Mouse (Mus musculus) neural tube, embryonic 12.5 days (tissue): ENCODE results near the gene Slc39a1. TPM values are rescaled to one million over a fixed set of nuclear protein-coding genes. Genes with fewer than 3 reads are reported as not detected.

Source experiments
- ATAC-seq: fragments of 200-750 bp; cut with Nextera tagmentation; 2 replicates; pipeline ENCODE4 v1.8.0; 2017; ENCODE audit warnings: low read depth, mild to moderate bottlenecking, moderate TSS enrichment, moderate library complexity; ENCODE audit not compliant: low FRiP score
- H3K27ac ChIP-seq: fragments of 300-500 bp; sonication (generic); 2 replicates; pipeline ENCODE4 v1.5.1; 2016
- H3K27me3 ChIP-seq: fragments of 300-500 bp; sonication (generic); replicated peaks from 2 replicates; pipeline ENCODE4 v1.6.1; 2016; ENCODE audit warnings: mild to moderate bottlenecking
- H3K36me3 ChIP-seq: fragments of 300-500 bp; sonication (generic); 2 replicates; pipeline ENCODE4 v1.6.1; 2016; ENCODE audit warnings: mild to moderate bottlenecking
- H3K4me1 ChIP-seq: fragments of 300-500 bp; sonication (generic); 2 replicates; pipeline ENCODE4 v1.6.1; 2016
- H3K4me2 ChIP-seq: fragments of 300-500 bp; sonication (generic); replicated peaks from 2 replicates; pipeline ENCODE4 v1.6.1; 2016; ENCODE audit warnings: mild to moderate bottlenecking
- H3K4me3 ChIP-seq: fragments of 300-500 bp; sonication (generic); 2 replicates; pipeline ENCODE4 v1.5.1; 2016
- H3K9ac ChIP-seq: fragments of 300-500 bp; sonication (generic); 2 replicates; pipeline ENCODE4 v1.6.1; 2016; ENCODE audit warnings: mild to moderate bottlenecking
- H3K9me3 ChIP-seq: fragments of 300-500 bp; sonication (generic); 2 replicates; pipeline ENCODE4 v1.6.1; 2016; ENCODE audit warnings: mild to moderate bottlenecking
- WGBS: fragments of 180-500 bp; shearing (Covaris S2); methylation state at CpG from one replicate; pipeline ENCODE4 v1.1.7; 2016; 5-methylcytosine and 5-hydroxymethylcytosine counted together
- microRNA-seq: library from miRNA; unstranded; fragments of <30 nt; microRNA quantifications from one replicate; pipeline ENCODE4, GENCODE M21; 2017
- polyA plus RNA-seq: library from polyadenylated mRNA; unstranded; fragments of >200 nt; fragmentation: Nextera tagmentation; extraction: Ambion mirVana; gene quantifications from 2 replicates; pipeline ENCODE4 v1.2.1, GENCODE M21; 2016

Slc39a1 gene
- polyA plus RNA-seq, 1 experiment from 2014 or later, result 33.8 TPM

GRCm38 (mm10) chr3:90293352-90294063 is 45.5 kb downstream of the Slc39a1 start:
- Histone ChIP-seq H3K4me3 (peak overlapping the region; percentile 95), H3K27ac (peak overlapping the region; percentile 96), H3K4me1 (peaks cover 10% of the 10 kb centered on the region), H3K9ac (peak overlapping the region; percentile 96), H3K9me3 (no peaks in the 10 kb centered on the region), H3K4me2 (peak overlapping the region; percentile 74), H3K36me3 (no peaks in the 10 kb centered on the region), H3K27me3 (no peaks in the 10 kb centered on the region)
- WGBS, result under 1% methylated on average over 39 of the region's 68 CpGs
- ATAC-seq, result peak; percentile 63

DNA sequence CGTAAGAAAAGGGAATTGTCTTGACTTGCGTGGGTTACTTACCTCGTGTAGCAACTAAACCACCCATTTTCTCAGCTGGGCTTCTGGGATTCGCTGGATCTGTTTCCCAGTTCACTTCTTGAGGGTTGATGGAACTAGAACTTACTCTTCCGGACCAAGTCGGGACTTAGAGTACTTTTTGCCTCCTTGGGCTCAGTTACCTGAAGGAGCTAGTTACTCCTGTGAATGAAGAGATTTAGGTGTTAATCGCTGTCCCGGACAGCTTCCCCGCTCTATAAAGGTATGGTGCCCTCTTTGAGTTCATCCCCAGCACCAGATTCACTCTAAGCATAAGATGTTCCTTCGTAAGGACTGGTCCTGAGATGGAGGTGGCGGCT is 46.1 kb downstream of the Slc39a1 start:
- Histone ChIP-seq H3K4me2 (peak overlapping the region; percentile 74), H3K9me3 (no peaks in the 10 kb centered on the region), H3K9ac (peak overlapping the region; percentile 96), H3K4me3 (peak overlapping the region; percentile 95), H3K27me3 (no peaks in the 10 kb centered on the region), H3K27ac (no peak overlapping the region; the same call in 1 of the 2 replicates), H3K36me3 (no peaks in the 10 kb centered on the region), H3K4me1 (peaks cover 10% of the 10 kb centered on the region)
- ATAC-seq, result no peak
- whole genome bisulfite sequencing, result 1% methylated on average over 11 of the region's 11 CpGs

- Histone ChIP-seq H3K9ac (peak overlapping the region; percentile 96), H3K4me3 (peak overlapping the region; percentile 95), H3K4me2 (peak overlapping the region; percentile 74), H3K9me3 (no peaks in the 10 kb centered on the region), H3K36me3 (no peaks in the 10 kb centered on the region), H3K27ac (no peak overlapping the region), H3K27me3 (no peaks in the 10 kb centered on the region), H3K4me1 (peaks cover 10% of the 10 kb centered on the region)
- no peak for ATAC-seq
- WGBS, result 86% methylated on average over 2 of the region's 2 CpGs
These were observed 46.7 kb downstream of the Slc39a1 start for GRCm38 (mm10) chr3:90294651-90295050.

Small RNA genes within 50 kb of the gene (microRNA-seq; reads per million reads assigned to microRNA genes)
- not detected for gene Mir7012

Other genes with a start within 250 kb of the Slc39a1 start
- 137 and 139 TPM in 2 replicates for gene Hax1, start 249.4 kb upstream of the Slc39a1 start, polyA plus RNA-seq
- 201 and 218 TPM in 2 replicates for gene 4933434E20Rik, start 196.5 kb upstream of the Slc39a1 start, polyA plus RNA-seq
- gene Ubap2l, start 195.5 kb upstream of the Slc39a1 start, polyA plus RNA-seq, result 184 and 186 TPM in 2 replicates
- gene Tpm3, start 175.5 kb upstream of the Slc39a1 start, polyA plus RNA-seq, result 464 and 470 TPM in 2 replicates
- 0.40 and 0.46 TPM in 2 replicates for gene Nup210l, start 144.0 kb upstream of the Slc39a1 start, polyA plus RNA-seq
- gene Rps27, start 34.5 kb upstream of the Slc39a1 start, polyA plus RNA-seq, result 952 and 1,028 TPM in 2 replicates
- gene Rab13, start 34.5 kb upstream of the Slc39a1 start, polyA plus RNA-seq, result 22.3 and 23.4 TPM in 2 replicates
- gene Jtb, start 16.6 kb upstream of the Slc39a1 start, polyA plus RNA-seq, result 86.3 and 86.7 TPM in 2 replicates
- gene Creb3l4, start 4.7 kb upstream of the Slc39a1 start, polyA plus RNA-seq, result 3.8 and 4.2 TPM in 2 replicates
- gene Crtc2, start 6.0 kb downstream of the Slc39a1 start, polyA plus RNA-seq, result 22.4 and 25.3 TPM in 2 replicates
- gene Dennd4b, start 17.0 kb downstream of the Slc39a1 start, polyA plus RNA-seq, result 6.6 and 6.8 TPM in 2 replicates
- gene Gatad2b, start 45.0 kb downstream of the Slc39a1 start, polyA plus RNA-seq, result 12.8 and 15.9 TPM in 2 replicates
- 19.7 and 22.7 TPM in 2 replicates for gene Slc27a3, start 141.8 kb downstream of the Slc39a1 start, polyA plus RNA-seq
- gene Ints3, start 185.4 kb downstream of the Slc39a1 start, polyA plus RNA-seq, result 38.1 and 40.5 TPM in 2 replicates
- gene Npr1, start 217.7 kb downstream of the Slc39a1 start, polyA plus RNA-seq, result 3.3 and 3.5 TPM in 2 replicates
- 322 and 326 TPM in 2 replicates for gene Ilf2, start 228.0 kb downstream of the Slc39a1 start, polyA plus RNA-seq
- 81.7 and 87.0 TPM in 2 replicates for gene Snapin, start 242.9 kb downstream of the Slc39a1 start, polyA plus RNA-seq